Mouse (Mus musculus) ES-Bruce4 (cell line): ENCODE results near the gene Gdpd5.

Experiments
- CTCF ChIP-seq: IDR thresholded peaks from one replicate; pipeline ENCODE4 v1.8.1; 2011; ENCODE audit warnings: low read depth, low read length
- POLR2A ChIP-seq: IDR thresholded peaks from one replicate; pipeline ENCODE4 v1.8.1; 2011; ENCODE audit warnings: low read length; ENCODE audit not compliant: insufficient read depth

GRCm38 (mm10) chr7:99351104-99351801, 30.0 kb upstream of the Gdpd5 start:
- TF ChIP-seq CTCF, result no peak
- no peak for TF ChIP-seq POLR2A
